Mouse (Mus musculus): Measurements from ENCODE around the gene Il10rb.

Il10rb gene

GRCm38 (mm10) chr16:91382261-91382790 is 23.6 kb upstream of the Il10rb start:
- in situ Hi-C loops (cut with MboI, MseI), result no loop called here

GRCm38 (mm10) chr16:91384221-91384620 is 21.7 kb upstream of the Il10rb start:
- in situ Hi-C loops (cut with MboI, MseI), result no loop called here

- in situ Hi-C loops (cut with MboI, MseI), result no loop called here
Observed at GRCm38 (mm10) chr16:91385621-91386020, 20.3 kb upstream of the Il10rb start.

- in situ Hi-C loops (cut with MboI, MseI), result no loop called here
Observed at GRCm38 (mm10) chr16:91386419-91387120, 19.4 kb upstream of the Il10rb start.

- in situ Hi-C loops (cut with MboI, MseI), result no loop called here
Observed at GRCm38 (mm10) chr16:91387121-91387486, 18.9 kb upstream of the Il10rb start.

GRCm38 (mm10) chr16:91390100-91390499 is 15.9 kb upstream of the Il10rb start:
- in situ Hi-C loops (cut with MboI, MseI), result no loop called here

- in situ Hi-C loops (cut with MboI, MseI), result no loop called here
Observed at GRCm38 (mm10) chr16:91391421-91391820, 14.5 kb upstream of the Il10rb start, which contains the start of gene Gm21970. Gene Gm21970 (plus strand): TSS chr16:91391721.

- in situ Hi-C loops (cut with MboI, MseI), result no loop called here
Observed at GRCm38 (mm10) chr16:91394826-91395410, 11.0 kb upstream of the Il10rb start.

GRCm38 (mm10) chr16:91395633-91396392 is 10.2 kb upstream of the Il10rb start:
- in situ Hi-C loops (cut with MboI, MseI), result no loop called here

- in situ Hi-C loops (cut with MboI, MseI), result no loop called here
Observed at GRCm38 (mm10) chr16:91396844-91397537, 9.0 kb upstream of the Il10rb start.

GRCm38 (mm10) chr16:91398030-91398429 is 7.9 kb upstream of the Il10rb start:
- in situ Hi-C loops (cut with MboI, MseI), result no loop called here

GRCm38 (mm10) chr16:91398944-91399343 is 7.0 kb upstream of the Il10rb start:
- in situ Hi-C loops (cut with MboI, MseI), result no loop called here

- in situ Hi-C loops (cut with MboI, MseI), result no loop called here
Observed at GRCm38 (mm10) chr16:91401569-91402165, 4.3 kb upstream of the Il10rb start.

GRCm38 (mm10) chr16:91403784-91404183 is 2.2 kb upstream of the Il10rb start:
- in situ Hi-C loops (cut with MboI, MseI), result no loop called here

GRCm38 (mm10) chr16:91404187-91404586 is 1.8 kb upstream of the Il10rb start:
- in situ Hi-C loops (cut with MboI, MseI), result no loop called here

GRCm38 (mm10) chr16:91404828-91405577 is 961 bp upstream of the Il10rb start:
- in situ Hi-C loops (cut with MboI, MseI), result no loop called here

- in situ Hi-C loops (cut with MboI, MseI), result no loop called here
Observed at GRCm38 (mm10) chr16:91406585-91407220, 739 bp downstream of the Il10rb start.

GRCm38 (mm10) chr16:91413102-91413844 is 7.3 kb downstream of the Il10rb start:
- in situ Hi-C loops (cut with MboI, MseI), result loop anchor here (5.0 kb wide), 1 partner anchor 39 kb away; no protein-coding TSS in a partner anchor

Data from T-helper 2 cell (primary cell).